ENCODE assay signal across 10 mouse cellular contexts in genomic region chr6:101271378-101272135, GRCm38 (mm10).
A peak's percentile ranks its signal among the peaks of the same experiment; 100 is the strongest.
DNase-seq lines count a peak whose midpoint lies in the region; ATAC-seq and TF ChIP-seq lines count a peak whose summit lies in the region.
"Had no signal": no experiment of that assay in that cellular context is flagged by ENCODE, and none has a peak within 500 bp of the region (broad histone marks: within the 10 kb centered on the region; RNA-seq: fewer than 3 reads in every experiment).

No protein-coding gene starts in this region.

- no peak for DNase-seq in heart, embryonic 10.5 days (ENCODE audit: low spot score)
- DNase-seq in heart, adult 9 months (ENCODE audit: low spot score in 2 of 2): no peak
- DNase-seq in kidney, postnatal 0 days (ENCODE audit: low spot score): no peak
- DNase-seq in retina, embryonic 14.5 days (ENCODE audit: low spot score): no peak
- DNase-seq in layer of hippocampus, adult 11-12 months (ENCODE audit: low spot score): no peak
- DNase-seq in ovary, postnatal 36 days (ENCODE audit: low spot score): no peak
- DNase-seq: cerebellum, adult 18-20 months had no signal

- H3K9me3 ChIP-seq in heart, embryonic 10.5 days: no peaks in the 10 kb centered on the region
- H3K9me3 ChIP-seq in kidney, postnatal 0 days (replicated peaks; ENCODE audit: low read length): no peaks in the 10 kb centered on the region

- no peaks in the 10 kb centered on the region for H3K36me3 ChIP-seq in heart, embryonic 10.5 days
- H3K36me3 ChIP-seq in kidney, postnatal 0 days (ENCODE audit: insufficient read depth, low read length): no peaks in the 10 kb centered on the region

- H3K27me3 ChIP-seq in heart, embryonic 10.5 days (ENCODE audit: insufficient read depth, poor library complexity, severe bottlenecking): no peaks in the 10 kb centered on the region
- H3K27me3 ChIP-seq in kidney, postnatal 0 days (ENCODE audit: insufficient read depth, low read length): no peaks in the 10 kb centered on the region

- peak; percentile 48 for ATAC-seq in common myeloid progenitor, adult 5-6 weeks (replicated peaks; ENCODE audit: low read depth, poor library complexity, severe bottlenecking)
- peak; percentile 84 for ATAC-seq in kidney, postnatal 0 days (replicated peaks; ENCODE audit: low FRiP score, low read depth)
- ATAC-seq in megakaryocyte-erythroid progenitor cell, adult 5-6 weeks (replicated peaks; ENCODE audit: low FRiP score, low TSS enrichment, poor library complexity, severe bottlenecking): peak; percentile 95

- H3K4me3 ChIP-seq in heart, embryonic 10.5 days: peak overlapping the region; percentile 38
- H3K4me3 ChIP-seq in kidney, postnatal 0 days (replicated peaks; ENCODE audit: low read depth, low read length): no peak overlapping the region; the same call in 1 of the 2 replicates

- H3K4me2 ChIP-seq in kidney, postnatal 0 days (ENCODE audit: low read length): peak overlapping the region; percentile 42

- H3K27ac ChIP-seq in heart, embryonic 10.5 days: peak overlapping the region; percentile 84
- H3K27ac ChIP-seq in kidney, postnatal 0 days: peak overlapping the region; percentile 57
- H3K27ac ChIP-seq: macrophage had no signal

- peaks cover 73% of the 10 kb centered on the region for H3K4me1 ChIP-seq in heart, embryonic 10.5 days
- peaks cover 20% of the 10 kb centered on the region for H3K4me1 ChIP-seq in kidney, postnatal 0 days (replicated peaks; ENCODE audit: insufficient read depth, low read length)

- no peak for TF ChIP-seq CTCF in kidney, postnatal 0 days (IDR thresholded peaks at IDR 0.05; ENCODE audit: low read depth)

- H3K9ac ChIP-seq in kidney, postnatal 0 days (ENCODE audit: low read depth, low read length): no peak overlapping the region

- 13% methylated on average over 15 of the region's 15 CpGs for WGBS in heart, embryonic 10.5 days
- 32% methylated on average over 15 of the region's 15 CpGs for WGBS in kidney, postnatal 0 days
